Comparison of ENCODE assay signal across 8 mouse cellular contexts in the genomic region with DNA sequence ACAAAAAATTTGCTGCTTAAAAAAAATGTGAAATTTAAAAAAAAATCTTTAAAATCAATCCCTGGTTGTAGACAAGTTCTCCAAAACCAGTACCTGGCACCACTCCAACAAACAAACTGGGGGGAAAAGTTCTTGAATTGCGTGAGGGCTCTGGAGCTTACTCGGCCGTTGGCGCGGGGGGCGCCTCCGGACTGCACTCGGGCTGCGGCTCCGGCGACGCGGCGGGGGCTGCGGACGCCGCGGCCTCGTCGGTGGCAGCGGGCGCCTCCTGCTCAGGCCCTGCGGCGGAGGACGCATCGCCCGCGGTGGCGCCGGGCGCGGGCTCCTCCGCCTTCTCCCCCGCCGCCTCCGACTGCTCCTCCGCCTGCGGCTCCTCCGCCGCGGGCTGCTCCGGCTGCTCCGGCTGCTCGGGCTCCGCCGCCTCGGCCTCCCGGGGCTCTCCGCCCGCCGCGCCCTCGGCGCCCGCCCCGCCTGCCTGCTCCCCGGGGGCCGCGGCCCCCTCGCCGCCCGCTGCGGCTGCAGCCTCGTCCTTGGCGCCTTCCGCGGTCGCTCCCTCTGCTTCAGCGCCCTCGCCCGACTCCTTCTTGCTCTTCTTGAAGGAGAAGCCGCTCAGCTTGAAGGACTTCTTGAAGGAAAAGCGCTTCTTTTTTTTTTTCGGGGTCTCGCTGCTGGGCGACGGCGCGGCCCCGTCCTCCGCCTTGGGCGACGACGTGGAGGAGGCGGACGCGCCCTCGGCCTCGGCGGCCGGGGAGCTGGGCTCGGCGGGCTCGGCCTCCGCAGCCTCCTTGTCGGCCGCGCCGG. TPM values are rescaled to one million over a fixed set of nuclear protein-coding genes. Genes with fewer than 3 reads are reported as not detected.
DNase-seq lines count a peak whose midpoint lies in the region; ATAC-seq and TF ChIP-seq lines count a peak whose summit lies in the region.

No protein-coding gene starts in this region.

- H3K9me3 ChIP-seq in embryonic facial prominence, embryonic 13.5 days: no peaks in the 10 kb centered on the region
- no peaks in the 10 kb centered on the region for H3K9me3 ChIP-seq in heart, embryonic 10.5 days
- no peaks in the 10 kb centered on the region for H3K9me3 ChIP-seq in kidney, embryonic 15.5 days (replicated peaks)
- H3K9me3 ChIP-seq in liver, embryonic 11.5 days (ENCODE audit: control insufficient read depth, low read length): no peaks in the 10 kb centered on the region
- H3K9me3 ChIP-seq in stomach, embryonic 14.5 days (ENCODE audit: control insufficient read depth, low read depth, low read length): no peaks in the 10 kb centered on the region

- under 1% methylated on average over 99 of the region's 99 CpGs for WGBS in embryonic facial prominence, embryonic 13.5 days
- 2% methylated on average over 99 of the region's 99 CpGs for WGBS in heart, embryonic 10.5 days
- under 1% methylated on average over 65 of the region's 99 CpGs for WGBS in kidney, embryonic 15.5 days
- WGBS in liver, embryonic 11.5 days: under 1% methylated on average over 95 of the region's 99 CpGs
- under 1% methylated on average over 98 of the region's 99 CpGs for WGBS in stomach, embryonic 14.5 days

- peak overlapping the region; percentile 95 for H3K4me3 ChIP-seq in embryonic facial prominence, embryonic 13.5 days
- H3K4me3 ChIP-seq in heart, embryonic 10.5 days: peak overlapping the region; percentile 86
- peak overlapping the region; percentile 86 for H3K4me3 ChIP-seq in kidney, embryonic 15.5 days (replicated peaks)
- peak overlapping the region; percentile 80 for H3K4me3 ChIP-seq in liver, embryonic 11.5 days (ENCODE audit: low read depth, low read length)
- H3K4me3 ChIP-seq in myocyte: peak overlapping the region; percentile 94
- H3K4me3 ChIP-seq in stomach, embryonic 14.5 days (ENCODE audit: low read depth, low read length): peak overlapping the region; percentile 95

- peaks cover 42% of the 10 kb centered on the region for H3K79me2 ChIP-seq in myocyte (ENCODE audit: control insufficient read depth, insufficient read depth)

- H3K4me2 ChIP-seq in embryonic facial prominence, embryonic 13.5 days: peak overlapping the region; percentile 65
- H3K4me2 ChIP-seq in kidney, embryonic 15.5 days: peak overlapping the region; percentile 90
- H3K4me2 ChIP-seq in liver, embryonic 11.5 days: peak overlapping the region; percentile 90
- H3K4me2 ChIP-seq in myocyte (ENCODE audit: low read depth): peak overlapping the region; percentile 93
- H3K4me2 ChIP-seq in stomach, embryonic 14.5 days (replicated peaks; ENCODE audit: low read depth, low read length): peak overlapping the region; percentile 57

- H3K27me3 ChIP-seq in embryonic facial prominence, embryonic 13.5 days: no peaks in the 10 kb centered on the region
- no peaks in the 10 kb centered on the region for H3K27me3 ChIP-seq in heart, embryonic 10.5 days (ENCODE audit: insufficient read depth, poor library complexity, severe bottlenecking)
- H3K27me3 ChIP-seq in kidney, embryonic 15.5 days: no peaks in the 10 kb centered on the region
- H3K27me3 ChIP-seq in liver, embryonic 11.5 days (replicated peaks; ENCODE audit: control insufficient read depth, insufficient read depth, low read length): peaks cover 3% of the 10 kb centered on the region; the same call in 1 of the 2 replicates
- no peaks in the 10 kb centered on the region for H3K27me3 ChIP-seq in myocyte (ENCODE audit: control insufficient read depth, insufficient read depth, insufficient read length)
- H3K27me3 ChIP-seq in stomach, embryonic 14.5 days (ENCODE audit: control insufficient read depth, insufficient read depth, low read length): no peaks in the 10 kb centered on the region

- DNase-seq in urinary bladder, adult 18-20 months (ENCODE audit: low spot score in 2 of 2): peak; percentile 21 to 66
- no peak for DNase-seq in urinary bladder, postnatal 10 days (ENCODE audit: low spot score)
- DNase-seq in heart, embryonic 10.5 days (ENCODE audit: low spot score): peak; percentile 81
- DNase-seq in liver, embryonic 11.5 days (ENCODE audit: low spot score): peak; percentile 69

- H3K27ac ChIP-seq in embryonic facial prominence, embryonic 13.5 days: peak overlapping the region; percentile 100
- H3K27ac ChIP-seq in heart, embryonic 10.5 days: peak overlapping the region; percentile 98
- H3K27ac ChIP-seq in kidney, embryonic 15.5 days: peak overlapping the region; percentile 99
- H3K27ac ChIP-seq in liver, embryonic 11.5 days (ENCODE audit: low read depth, low read length): peak overlapping the region; percentile 92
- H3K27ac ChIP-seq in stomach, embryonic 14.5 days (ENCODE audit: low read length): peak overlapping the region; percentile 100

- peak overlapping the region; percentile 100 for H3K9ac ChIP-seq in embryonic facial prominence, embryonic 13.5 days
- peak overlapping the region; percentile 92 for H3K9ac ChIP-seq in kidney, embryonic 15.5 days
- peak overlapping the region; percentile 89 for H3K9ac ChIP-seq in liver, embryonic 11.5 days (ENCODE audit: low read depth, low read length)
- H3K9ac ChIP-seq in stomach, embryonic 14.5 days (replicated peaks; ENCODE audit: low read depth, low read length): peak overlapping the region; percentile 99

- peak overlapping the region; percentile 72 for H3ac ChIP-seq in myocyte (ENCODE audit: control insufficient read depth, insufficient read length)

- H3K36me3 ChIP-seq in embryonic facial prominence, embryonic 13.5 days: peaks cover 35% of the 10 kb centered on the region
- peaks cover 28% of the 10 kb centered on the region for H3K36me3 ChIP-seq in heart, embryonic 10.5 days
- H3K36me3 ChIP-seq in kidney, embryonic 15.5 days: peaks cover 30% of the 10 kb centered on the region
- H3K36me3 ChIP-seq in liver, embryonic 11.5 days (ENCODE audit: control insufficient read depth, insufficient read depth, low read length): peaks cover 4% of the 10 kb centered on the region; the same call in 1 of the 2 replicates
- peaks cover 26% of the 10 kb centered on the region for H3K36me3 ChIP-seq in myocyte (ENCODE audit: control insufficient read depth, insufficient read depth)
- peaks cover 23% of the 10 kb centered on the region for H3K36me3 ChIP-seq in stomach, embryonic 14.5 days (ENCODE audit: control insufficient read depth, insufficient read depth, low read length)

- no peak for ATAC-seq in embryonic facial prominence, embryonic 13.5 days (ENCODE audit: insufficient number of reproducible peaks, insufficient read depth, low FRiP score, low TSS enrichment, low read depth)
- no peak; the same call in 1 of the 2 replicates for ATAC-seq in kidney, embryonic 15.5 days (replicated peaks; ENCODE audit: low FRiP score)
- ATAC-seq in liver, embryonic 11.5 days (replicated peaks; ENCODE audit: low FRiP score): peak; percentile 21
- no peak for ATAC-seq in stomach, embryonic 14.5 days (ENCODE audit: insufficient number of reproducible peaks, insufficient read depth, low FRiP score, low read depth)

- H3K4me1 ChIP-seq in embryonic facial prominence, embryonic 13.5 days: peaks cover 4% of the 10 kb centered on the region; the same call in 1 of the 2 replicates
- no peaks in the 10 kb centered on the region for H3K4me1 ChIP-seq in heart, embryonic 10.5 days
- H3K4me1 ChIP-seq in kidney, embryonic 15.5 days: peaks cover 7% of the 10 kb centered on the region
- H3K4me1 ChIP-seq in liver, embryonic 11.5 days (replicated peaks; ENCODE audit: control insufficient read depth, insufficient read depth, low read length): peaks cover 3% of the 10 kb centered on the region
- 0 out of 2 replicates have a peak, but pooled peaks cover 3% of the 10 kb centered on the region for H3K4me1 ChIP-seq in stomach, embryonic 14.5 days (ENCODE audit: control insufficient read depth, insufficient read depth, low read length)

- TF ChIP-seq POLR2A in myocyte (IDR thresholded peaks at IDR 0.05; ENCODE audit: insufficient read length, low read depth): peak; percentile 21

TF ChIP-seq in myocyte, 11 proteins besides CTCF, POLR2A, EP300 and RAD21:
- TF ChIP-seq CEBPB (IDR thresholded peaks at IDR 0.05; ENCODE audit: insufficient read depth, poor library complexity, severe bottlenecking) (no peak), MYOG (IDR thresholded peaks at IDR 0.05; ENCODE audit: control insufficient read depth in 1 of 3, insufficient read depth in 1 of 3, insufficient read length in 2 of 3, low read depth in 2 of 3) (peak in 1 of 3 experiments; percentile 5), TCF3 (IDR thresholded peaks at IDR 0.05; ENCODE audit: insufficient read length, low read depth) (peak; percentile 1)

RNA-seq across cellular contexts. Expression of a gene that starts 2.6 kb away (rescaled TPM):
- polyA plus RNA-seq in embryonic facial prominence, embryonic 13.5 days (2015; fragmentation: Nextera tagmentation; extraction: Ambion mirVana): 215 and 245 TPM in 2 replicates
- polyA plus RNA-seq in heart, embryonic 10.5 days (2016; fragmentation: Nextera tagmentation; extraction: Ambion mirVana): 43.5 and 74.2 TPM in 2 replicates
- 102 and 104 TPM in 2 replicates for polyA plus RNA-seq in kidney, embryonic 15.5 days (2015; fragmentation: Nextera tagmentation; extraction: Ambion mirVana)
- polyA plus RNA-seq in liver, embryonic 11.5 days (2014; fragmentation: Nextera tagmentation; extraction: Ambion mirVana): 61.2 and 63.3 TPM in 2 replicates
- 26.3 TPM for polyA plus RNA-seq in myocyte (2012; fragmentation: generic; extraction: Trizol)
- polyA plus RNA-seq in stomach, embryonic 14.5 days (2014; fragmentation: Nextera tagmentation; extraction: Ambion mirVana): 188 and 209 TPM in 2 replicates
